Mouse (Mus musculus) liver, embryonic 11.5 days (tissue): ENCODE measurements around the gene Ptprn2. TPM values are rescaled to one million over a fixed set of nuclear protein-coding genes. Genes with fewer than 3 reads are reported as not detected.

Experiments
- ATAC-seq: fragments of 200-750 bp; cut with Nextera tagmentation; replicated peaks from 2 replicates; pipeline ENCODE4 v1.8.0; 2017; ENCODE audit warnings: moderate number of reproducible peaks, mild to moderate bottlenecking, moderate TSS enrichment, moderate library complexity; ENCODE audit not compliant: low FRiP score
- DNase-seq: peaks from one replicate; pipeline ENCODE4 v3.0.0-alpha.2; 2017; ENCODE audit warnings: low spot score
- H3K27ac ChIP-seq: fragments of 300-500 bp; sonication (generic); 2 replicates; pipeline ENCODE4 v1.5.1; 2014; ENCODE audit warnings: mild to moderate bottlenecking, low read depth, low read length, control low read depth
- H3K27me3 ChIP-seq: fragments of 300-500 bp; sonication (generic); replicated peaks from 2 replicates; pipeline ENCODE4 v1.6.1; 2014; ENCODE audit warnings: low read length, mixed read lengths; ENCODE audit not compliant: control insufficient read depth, insufficient read depth
- H3K36me3 ChIP-seq: fragments of 300-500 bp; sonication (generic); 2 replicates; pipeline ENCODE4 v1.6.1; 2014; ENCODE audit warnings: mild to moderate bottlenecking, low read length, moderate library complexity, mixed read lengths; ENCODE audit not compliant: control insufficient read depth, insufficient read depth
- H3K4me1 ChIP-seq: fragments of 300-500 bp; sonication (generic); replicated peaks from 2 replicates; pipeline ENCODE4 v1.6.1; 2014; ENCODE audit warnings: low read length, mixed read lengths; ENCODE audit not compliant: control insufficient read depth, insufficient read depth
- H3K4me2 ChIP-seq: fragments of 300-500 bp; sonication (generic); 2 replicates; pipeline ENCODE4 v1.6.1; 2014; ENCODE audit warnings: mild to moderate bottlenecking, control low read depth, moderate library complexity
- H3K4me3 ChIP-seq: fragments of 300-500 bp; sonication (generic); 2 replicates; pipeline ENCODE4 v1.5.1; 2014; ENCODE audit warnings: low read depth, low read length, control low read depth
- H3K9ac ChIP-seq: fragments of 300-500 bp; sonication (generic); 2 replicates; pipeline ENCODE4 v1.6.1; 2014; ENCODE audit warnings: low read depth, low read length, control low read depth
- H3K9me3 ChIP-seq: fragments of 300-500 bp; sonication (generic); 2 replicates; pipeline ENCODE4 v1.6.1; 2016; ENCODE audit warnings: low read length, inconsistent platforms, mixed read lengths; ENCODE audit not compliant: control insufficient read depth
- WGBS: fragments of 180-500 bp; shearing (Covaris S2); extraction: QIAGEN DNeasy Blood & Tissue Kit; methylation state at CpG from one replicate; pipeline ENCODE4 v1.1.7; 2014; 5-methylcytosine and 5-hydroxymethylcytosine counted together
- polyA plus RNA-seq: library from polyadenylated mRNA; unstranded; fragments of >200 nt; fragmentation: Nextera tagmentation; extraction: Ambion mirVana; gene quantifications from 2 replicates; pipeline ENCODE4 v1.2.1, GENCODE M21; 2014

Gene Ptprn2
- polyA plus RNA-seq, 1 experiment from 2014 or later = 0.11 TPM

DNA sequence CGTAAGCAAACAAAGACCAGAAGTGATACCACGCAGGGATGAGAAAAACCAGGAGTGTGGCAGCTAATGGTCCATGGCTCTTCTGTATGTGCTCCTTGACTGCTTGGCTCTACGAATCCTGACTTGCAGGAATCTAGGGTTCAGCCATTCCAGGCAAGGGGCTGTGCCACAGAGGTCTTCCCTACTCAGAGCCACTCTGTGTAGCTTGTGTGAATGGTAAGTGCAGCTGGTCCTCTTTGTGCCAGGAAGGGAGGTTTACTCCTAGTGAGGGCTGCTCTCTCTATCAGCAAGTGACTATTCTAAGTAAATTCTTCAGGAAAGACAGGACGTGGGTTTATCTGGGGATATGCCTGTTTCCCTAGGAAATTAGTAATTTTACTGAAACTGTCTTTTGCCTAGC is 286.0 kb downstream of the Ptprn2 start:
- 47% methylated on average over 4 of the region's 4 CpGs for WGBS

DNA sequence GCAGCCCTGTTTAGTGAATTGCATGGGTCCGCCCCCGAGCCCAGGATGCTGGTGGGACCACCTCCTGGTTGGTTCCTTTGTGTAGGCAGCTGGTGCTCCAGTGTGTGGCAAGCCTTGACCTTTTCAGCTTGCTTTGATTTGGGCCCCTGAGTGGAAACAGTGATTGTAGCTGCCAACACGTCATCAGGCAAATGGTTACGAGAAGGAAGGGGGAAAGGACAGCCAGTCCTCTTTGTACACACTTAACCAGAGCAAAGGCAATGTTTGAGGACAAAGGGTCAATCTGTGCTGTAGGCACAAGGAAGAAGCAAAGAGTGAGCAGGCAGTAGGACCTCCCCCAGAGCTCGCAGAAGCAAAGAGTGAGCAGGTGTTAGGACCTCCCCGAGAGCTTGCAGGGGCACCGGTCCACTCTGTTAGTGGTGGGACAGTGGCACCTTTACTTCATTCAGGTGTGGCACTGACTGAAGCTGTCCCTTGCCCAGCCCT is 286.6 kb downstream of the Ptprn2 start:
- ATAC-seq = peak; percentile 50
- 47% methylated on average over 7 of the region's 7 CpGs for WGBS
- Histone ChIP-seq H3K4me3 (no peak overlapping the region), H3K27ac (0 out of 2 replicates have a peak overlapping the region, but pooled peaks have one; percentile 10), H3K4me2 (no peak overlapping the region), H3K27me3 (no peaks in the 10 kb centered on the region), H3K9ac (no peak overlapping the region), H3K36me3 (no peaks in the 10 kb centered on the region), H3K9me3 (no peaks in the 10 kb centered on the region), H3K4me1 (no peaks in the 10 kb centered on the region)
- DNase-seq = no peak

More for the DNA sequence above, 286.0 kb downstream of the Ptprn2 start:
- no peak overlapping the region for H3K27ac ChIP-seq
- ATAC-seq (no peak), DNase-seq (no peak)
- H3K4me1 ChIP-seq = no peaks in the 10 kb centered on the region
- no peak overlapping the region for H3K9ac ChIP-seq
- H3K9me3 ChIP-seq = no peaks in the 10 kb centered on the region
- H3K4me2 ChIP-seq = no peak overlapping the region
- no peaks in the 10 kb centered on the region for H3K36me3 ChIP-seq
- no peak overlapping the region for H3K4me3 ChIP-seq
- no peaks in the 10 kb centered on the region for H3K27me3 ChIP-seq

DNA sequence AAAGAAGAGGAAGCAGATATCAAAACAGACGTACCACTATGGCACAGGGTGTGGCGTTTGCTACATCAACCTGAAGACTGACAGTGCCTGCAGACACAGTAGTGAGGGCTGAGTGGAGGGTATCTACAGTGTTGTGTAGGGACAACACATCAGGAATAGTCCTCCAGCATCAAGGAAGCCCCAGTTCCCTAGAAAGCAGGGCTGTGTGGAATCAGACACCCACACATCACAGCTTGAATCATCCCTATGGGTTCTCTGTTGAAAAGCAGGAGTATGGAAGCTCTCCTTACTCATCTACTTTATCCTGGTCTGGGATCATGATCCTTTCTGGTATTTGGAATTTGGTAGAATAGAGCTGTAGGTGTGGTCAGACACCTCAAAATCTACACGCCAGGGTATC is 287.8 kb downstream of the Ptprn2 start:
- Histone ChIP-seq H3K27ac (no peak overlapping the region), H3K9me3 (no peaks in the 10 kb centered on the region), H3K4me2 (no peak overlapping the region), H3K36me3 (no peaks in the 10 kb centered on the region), H3K4me3 (no peak overlapping the region), H3K27me3 (no peaks in the 10 kb centered on the region), H3K9ac (no peak overlapping the region), H3K4me1 (no peaks in the 10 kb centered on the region)
- no peak for DNase-seq
- 79% methylated on average over 3 of the region's 3 CpGs for WGBS
- ATAC-seq = no peak

DNA sequence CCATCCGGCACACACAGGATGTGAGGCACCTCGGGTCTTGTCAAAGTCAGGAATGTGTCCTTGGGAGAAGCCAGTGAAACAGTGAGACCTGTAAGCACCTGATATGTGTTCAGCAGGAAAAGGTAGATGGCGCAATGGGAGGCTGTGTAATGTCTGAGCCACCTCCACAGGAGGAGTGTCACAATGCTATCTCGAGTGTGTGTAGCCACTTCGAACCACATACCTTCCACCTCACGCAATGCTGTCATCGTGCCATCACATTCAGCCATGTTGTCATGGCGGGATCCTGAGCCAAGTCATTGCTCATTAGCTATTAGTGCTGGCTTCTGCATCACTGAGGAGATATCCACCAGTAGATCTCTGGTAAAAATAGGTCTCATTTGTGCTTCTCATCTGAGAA is 290.9 kb downstream of the Ptprn2 start:
- no peak overlapping the region for H3K4me2 ChIP-seq
- H3K27me3 ChIP-seq = no peaks in the 10 kb centered on the region
- H3K36me3 ChIP-seq = no peaks in the 10 kb centered on the region
- DNase-seq (no peak), ATAC-seq (no peak)
- H3K9me3 ChIP-seq = no peaks in the 10 kb centered on the region
- H3K4me3 ChIP-seq = no peak overlapping the region
- H3K27ac ChIP-seq = no peak overlapping the region
- WGBS = 75% methylated on average over 8 of the region's 8 CpGs
- no peaks in the 10 kb centered on the region for H3K4me1 ChIP-seq
- H3K9ac ChIP-seq = no peak overlapping the region

DNA sequence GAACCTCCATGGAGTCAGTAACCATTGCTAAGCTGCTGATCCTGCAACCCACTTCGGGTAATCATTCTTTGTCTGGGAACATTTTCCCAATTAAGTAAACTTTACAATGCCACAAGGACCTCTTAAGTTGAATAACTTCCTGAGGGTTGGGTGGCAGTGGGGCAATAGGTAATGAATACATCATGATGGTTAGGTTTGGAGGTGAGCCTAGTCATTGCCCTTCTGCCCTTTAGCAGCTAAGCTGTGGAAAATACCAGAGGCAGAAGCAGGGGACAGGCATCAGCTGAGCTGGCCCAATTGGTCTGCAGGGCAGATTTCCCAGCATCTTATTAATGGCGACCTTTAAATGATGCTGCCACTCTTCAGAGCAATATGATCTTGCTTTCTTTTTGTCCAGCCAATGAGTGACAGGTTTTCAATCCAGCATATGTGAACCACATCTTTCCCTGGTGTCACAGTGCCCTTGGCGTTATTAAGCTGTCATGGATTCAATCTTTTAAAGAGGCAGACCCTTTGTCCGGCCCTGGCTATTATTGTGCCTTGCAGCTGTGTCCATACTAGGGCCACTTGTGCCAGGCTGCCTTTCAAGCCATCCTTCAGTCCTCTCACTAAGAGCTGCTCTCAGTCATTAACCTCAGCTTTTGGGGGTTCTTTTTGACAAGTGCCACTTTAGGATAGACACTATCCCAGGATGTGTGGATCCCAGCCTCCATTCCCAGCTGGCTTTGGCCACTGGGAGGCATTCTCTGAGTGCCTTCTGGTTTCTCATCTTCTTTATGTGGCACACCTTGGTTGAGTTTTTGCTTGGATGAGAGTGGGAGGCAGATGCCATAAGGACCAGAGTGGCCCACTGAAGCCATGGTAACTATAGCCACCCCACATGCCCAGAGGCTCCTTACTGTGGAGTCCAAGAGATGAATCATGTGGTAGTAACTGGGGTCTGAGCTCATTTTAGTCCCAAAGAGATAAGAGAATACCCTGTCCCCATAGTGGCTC is 292.9 kb downstream of the Ptprn2 start:
- H3K9ac ChIP-seq = no peak overlapping the region
- H3K36me3 ChIP-seq = no peaks in the 10 kb centered on the region
- H3K27ac ChIP-seq = no peak overlapping the region
- H3K9me3 ChIP-seq = no peaks in the 10 kb centered on the region
- H3K4me2 ChIP-seq = no peak overlapping the region
- ATAC-seq (no peak), DNase-seq (no peak)
- H3K27me3 ChIP-seq = no peaks in the 10 kb centered on the region
- WGBS = 67% methylated on average over 4 of the region's 4 CpGs
- H3K4me1 ChIP-seq = no peaks in the 10 kb centered on the region
- no peak overlapping the region for H3K4me3 ChIP-seq

DNA sequence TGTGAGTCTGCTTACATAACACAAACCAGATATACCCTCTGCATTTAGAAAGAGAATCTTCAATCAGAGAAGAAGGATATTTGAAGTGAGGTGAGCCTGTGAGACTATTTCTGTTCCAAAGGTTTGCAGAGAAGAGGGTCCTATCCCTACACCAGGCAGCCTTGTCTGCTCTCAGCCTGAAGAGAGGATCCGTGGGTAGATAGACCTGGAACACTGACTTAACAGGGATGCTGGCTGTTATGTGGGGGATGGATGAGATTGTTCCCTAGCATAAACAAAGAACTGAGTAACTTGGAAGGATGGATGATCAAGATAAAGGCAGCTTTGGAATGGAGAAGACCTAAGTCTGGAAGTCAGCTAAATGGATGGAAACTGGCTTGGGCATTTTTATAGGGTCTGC is 294.9 kb downstream of the Ptprn2 start:
- WGBS = 73% methylated on average over 1 of the region's 1 CpGs
- Histone ChIP-seq H3K36me3 (no peaks in the 10 kb centered on the region), H3K27ac (no peak overlapping the region), H3K4me2 (no peak overlapping the region), H3K4me1 (no peaks in the 10 kb centered on the region), H3K9me3 (no peaks in the 10 kb centered on the region), H3K4me3 (no peak overlapping the region), H3K9ac (no peak overlapping the region), H3K27me3 (no peaks in the 10 kb centered on the region)
- ATAC-seq (no peak), DNase-seq (no peak)

DNA sequence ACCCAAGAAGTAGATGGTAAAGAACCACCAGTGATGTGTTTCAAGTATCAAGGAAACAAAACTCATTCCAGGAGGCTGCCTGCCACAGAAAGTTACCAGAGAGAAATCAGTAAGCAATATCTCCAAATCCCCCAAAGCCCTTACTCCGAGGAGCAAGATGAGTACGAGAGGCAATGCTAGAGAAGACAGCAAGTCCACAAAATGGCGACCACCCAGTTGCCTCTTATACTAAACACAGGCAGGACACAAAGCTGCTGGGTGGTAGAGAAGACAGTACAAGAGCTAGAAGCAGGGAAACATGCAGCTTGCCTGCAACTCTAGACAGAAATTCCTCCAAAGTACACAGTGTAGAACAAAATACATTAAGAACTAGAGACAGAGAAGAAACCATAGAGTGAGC is 300.2 kb downstream of the Ptprn2 start:
- no peak overlapping the region for H3K4me3 ChIP-seq
- no peak for DNase-seq
- no peaks in the 10 kb centered on the region for H3K36me3 ChIP-seq
- H3K27me3 ChIP-seq = no peaks in the 10 kb centered on the region
- H3K9me3 ChIP-seq = no peaks in the 10 kb centered on the region
- H3K9ac ChIP-seq = no peak overlapping the region
- no peak for ATAC-seq
- no peak overlapping the region for H3K27ac ChIP-seq
- 76% methylated on average over 3 of the region's 3 CpGs for WGBS
- no peak overlapping the region for H3K4me2 ChIP-seq
- no peaks in the 10 kb centered on the region for H3K4me1 ChIP-seq

DNA sequence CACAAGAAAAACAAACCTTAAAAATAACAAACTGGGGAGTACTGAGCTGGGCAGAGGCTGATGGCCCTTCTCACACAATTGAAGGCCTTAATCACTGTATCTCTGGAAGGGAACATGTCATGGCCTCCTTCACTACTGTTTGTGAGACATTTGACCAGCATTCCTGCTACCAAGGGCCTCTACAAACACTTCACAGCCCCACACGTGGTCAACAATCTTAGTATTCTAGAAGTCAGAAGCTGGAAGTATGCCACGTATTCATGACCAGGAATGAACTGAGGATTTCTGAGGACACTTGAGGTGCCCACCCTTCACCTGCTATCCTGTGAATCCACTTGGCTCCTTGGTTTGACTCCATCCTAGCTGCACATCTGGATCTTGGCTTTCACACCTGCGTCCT is 302.8 kb downstream of the Ptprn2 start:
- no peaks in the 10 kb centered on the region for H3K36me3 ChIP-seq
- H3K27ac ChIP-seq = no peak overlapping the region
- no peaks in the 10 kb centered on the region for H3K9me3 ChIP-seq
- H3K4me1 ChIP-seq = no peaks in the 10 kb centered on the region
- ATAC-seq = no peak
- WGBS = 76% methylated on average over 3 of the region's 3 CpGs
- H3K4me2 ChIP-seq = no peak overlapping the region
- DNase-seq = no peak
- no peaks in the 10 kb centered on the region for H3K27me3 ChIP-seq
- no peak overlapping the region for H3K9ac ChIP-seq
- no peak overlapping the region for H3K4me3 ChIP-seq

DNA sequence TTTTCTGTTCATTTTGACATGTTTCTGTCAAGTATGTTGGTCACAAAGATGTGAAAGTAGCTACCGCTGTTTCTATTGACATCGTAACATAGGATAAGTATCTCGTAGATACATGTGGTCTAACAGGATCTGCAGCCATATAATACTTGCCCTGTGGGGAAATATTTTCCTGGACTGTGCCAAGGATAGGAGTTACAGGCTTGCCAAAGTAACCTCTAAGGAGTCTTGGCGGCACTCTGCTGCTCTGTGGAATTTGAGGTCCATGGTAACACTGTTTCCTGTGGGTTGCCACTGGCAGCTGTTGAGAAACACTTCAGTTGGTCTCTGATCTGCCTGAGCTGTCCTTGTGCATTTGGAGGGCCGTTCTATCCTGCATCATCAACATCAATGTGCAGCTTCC is 317.8 kb downstream of the Ptprn2 start:
- no peak overlapping the region for H3K4me3 ChIP-seq
- H3K27ac ChIP-seq = no peak overlapping the region
- H3K4me2 ChIP-seq = no peak overlapping the region
- 80% methylated on average over 5 of the region's 5 CpGs for WGBS
- no peaks in the 10 kb centered on the region for H3K36me3 ChIP-seq
- no peaks in the 10 kb centered on the region for H3K27me3 ChIP-seq
- ATAC-seq (no peak), DNase-seq (no peak)
- no peak overlapping the region for H3K9ac ChIP-seq
- no peaks in the 10 kb centered on the region for H3K4me1 ChIP-seq
- no peaks in the 10 kb centered on the region for H3K9me3 ChIP-seq
